Mouse (Mus musculus) embryo, embryonic 9.5 days (tissue): ENCODE results near the gene Adra2a.

Source experiments
- DNase-seq: peaks from one replicate; pipeline ENCODE4 v3.0.0-alpha.2; 2017; ENCODE audit errors: extremely low spot score

Adra2a gene

GRCm38 (mm10) chr19:54076362-54077349 is 32.7 kb downstream of the Adra2a start:
- DNase-seq = no peak

GRCm38 (mm10) chr19:54081303-54081702 is 37.4 kb downstream of the Adra2a start:
- no peak for DNase-seq

GRCm38 (mm10) chr19:54081716-54082165 is 37.8 kb downstream of the Adra2a start:
- DNase-seq = no peak

DNA sequence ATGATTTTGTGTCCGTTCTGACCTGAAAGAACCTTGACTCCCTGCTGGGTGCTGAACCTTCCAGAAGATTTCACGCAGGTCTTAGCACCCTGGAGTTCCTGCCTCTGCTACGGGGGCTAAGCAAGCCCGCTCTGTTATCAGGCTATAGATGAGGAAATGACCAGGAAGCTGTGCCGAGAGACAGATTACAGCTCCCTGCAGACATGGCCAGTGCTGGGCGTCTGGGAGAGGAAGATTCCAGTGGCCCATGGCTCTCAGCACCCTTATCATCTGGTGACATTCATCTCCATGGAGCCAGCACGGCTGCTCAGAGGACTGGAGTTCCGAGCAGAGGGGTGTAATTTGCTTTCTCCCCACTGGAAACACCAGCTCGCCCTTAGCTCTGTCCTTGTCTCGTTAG is 43.4 kb downstream of the Adra2a start:
- DNase-seq = no peak

DNA sequence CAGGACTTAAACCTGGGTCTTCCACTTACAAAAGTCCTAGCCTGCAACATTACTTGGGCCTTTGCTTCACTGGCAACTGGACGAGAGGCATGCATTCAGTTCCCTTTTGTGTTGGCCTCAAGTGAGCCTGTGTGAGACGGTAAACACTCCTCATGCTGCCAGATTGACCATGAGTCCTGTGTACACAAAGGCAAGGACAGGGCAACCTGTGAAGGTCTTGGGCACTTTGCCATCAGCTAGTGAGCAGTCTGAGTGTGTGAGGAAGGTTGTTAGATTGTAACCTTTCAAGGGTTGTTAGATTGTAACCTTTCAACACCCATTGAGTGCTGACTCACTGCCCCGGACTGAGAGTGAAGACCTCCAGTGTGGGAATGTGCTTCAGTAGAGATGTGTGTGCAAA is 49.6 kb downstream of the Adra2a start:
- no peak for DNase-seq

- no peak for DNase-seq
Observed at GRCm38 (mm10) chr19:54095716-54096115, 51.8 kb downstream of the Adra2a start.

DNA sequence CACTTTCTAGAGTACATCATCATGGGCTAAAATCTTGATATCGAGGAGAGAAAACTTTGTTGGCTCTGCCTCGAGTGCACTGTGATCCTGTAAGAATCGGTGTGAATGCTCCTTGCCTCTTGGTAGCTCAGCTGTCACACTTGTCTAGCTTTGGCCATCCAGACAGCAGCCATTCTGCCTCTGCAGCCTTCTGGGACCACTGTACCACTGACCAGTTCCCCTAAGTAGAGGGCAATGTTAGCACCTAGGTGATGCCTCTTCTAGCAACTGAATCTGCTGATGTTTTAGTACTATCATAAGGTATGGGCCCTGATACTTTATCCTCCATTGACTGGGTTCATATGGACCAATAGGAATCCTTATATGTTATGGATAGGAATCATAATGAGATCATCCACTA is 54.4 kb downstream of the Adra2a start:
- DNase-seq = no peak
